Mouse (Mus musculus) forebrain, embryonic 12.5 days (tissue): Measurements from ENCODE around the gene BC048679. TPM values are rescaled to one million over a fixed set of nuclear protein-coding genes. Genes with fewer than 3 reads are reported as not detected.

ENCODE experiments used
- ATAC-seq: fragments of 200-750 bp; cut with Nextera tagmentation; 2 replicates; pipeline ENCODE4 v1.8.0; 2017; ENCODE audit warnings: moderate TSS enrichment; ENCODE audit not compliant: low FRiP score
- H3K27ac ChIP-seq: fragments of 300-500 bp; sonication (generic); 2 replicates; pipeline ENCODE4 v1.5.1; 2016; ENCODE audit warnings: mild to moderate bottlenecking
- H3K27me3 ChIP-seq: fragments of 300-500 bp; sonication (generic); 2 replicates; pipeline ENCODE4 v1.6.1; 2016; ENCODE audit warnings: mild to moderate bottlenecking
- H3K36me3 ChIP-seq: fragments of 300-500 bp; sonication (generic); replicated peaks from 2 replicates; pipeline ENCODE4 v1.6.1; 2016; ENCODE audit warnings: mild to moderate bottlenecking
- H3K4me1 ChIP-seq: fragments of 300-500 bp; sonication (generic); 2 replicates; pipeline ENCODE4 v1.6.1; 2016
- H3K4me2 ChIP-seq: fragments of 300-500 bp; sonication (generic); 2 replicates; pipeline ENCODE4 v1.6.1; 2016; ENCODE audit warnings: mild to moderate bottlenecking, moderate library complexity
- H3K4me3 ChIP-seq: fragments of 300-500 bp; sonication (generic); replicated peaks from 2 replicates; pipeline ENCODE4 v1.5.1; 2016; ENCODE audit warnings: mild to moderate bottlenecking
- H3K9ac ChIP-seq: fragments of 300-500 bp; sonication (generic); 2 replicates; pipeline ENCODE4 v1.6.1; 2016; ENCODE audit warnings: mild to moderate bottlenecking
- H3K9me3 ChIP-seq: fragments of 300-500 bp; sonication (generic); 2 replicates; pipeline ENCODE4 v1.6.1; 2016
- WGBS: fragments of 180-500 bp; shearing (Covaris S2); methylation state at CpG from one replicate; pipeline ENCODE4 v1.1.7; 2016; 5-methylcytosine and 5-hydroxymethylcytosine counted together
- microRNA counts: library from miRNA; unstranded; fragments of <30 nt; microRNA quantifications from one replicate; lab custom pipeline; 2017
- polyA plus RNA-seq: library from polyadenylated mRNA; unstranded; fragments of >200 nt; fragmentation: Nextera tagmentation; extraction: Ambion mirVana; gene quantifications from 2 replicates; pipeline ENCODE4 v1.2.1, GENCODE M21; 2016

The BC048679 gene
- polyA plus RNA-seq, 1 experiment from 2014 or later, result not detected

DNA sequence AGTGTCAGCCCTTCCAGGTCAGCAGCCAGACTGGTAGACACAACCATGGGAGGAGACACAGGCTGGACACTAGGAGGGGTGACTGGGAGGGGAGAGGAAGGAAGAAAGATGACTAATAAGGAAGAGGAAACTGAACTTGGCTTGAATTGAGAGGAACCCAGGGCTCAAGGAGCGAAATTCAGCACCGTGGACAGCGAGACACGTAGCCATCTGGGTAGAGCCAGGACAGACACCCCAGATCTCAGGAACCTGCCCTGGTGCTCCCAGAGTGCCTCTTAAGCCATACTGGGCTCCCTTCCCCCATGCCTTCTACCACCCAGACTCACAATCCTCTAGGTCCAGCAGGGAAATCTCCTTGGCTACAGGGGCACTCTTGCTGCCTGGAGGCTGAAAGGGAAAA, 34.0 kb downstream of the BC048679 start:
- Histone ChIP-seq H3K27ac (no peak overlapping the region), H3K9me3 (no peaks in the 10 kb centered on the region), H3K4me2 (no peak overlapping the region), H3K36me3 (peaks cover 12% of the 10 kb centered on the region; the same call in 1 of the 2 replicates), H3K9ac (no peak overlapping the region), H3K4me1 (no peaks in the 10 kb centered on the region), H3K27me3 (peaks cover 20% of the 10 kb centered on the region; the same call in 1 of the 2 replicates), H3K4me3 (no peak overlapping the region)
- ATAC-seq, result no peak
- 6% methylated on average over 4 of the region's 4 CpGs for WGBS

- Histone ChIP-seq H3K4me1 (no peaks in the 10 kb centered on the region), H3K4me2 (no peak overlapping the region), H3K36me3 (peaks cover 12% of the 10 kb centered on the region; the same call in 1 of the 2 replicates), H3K27ac (no peak overlapping the region), H3K27me3 (peaks cover 33% of the 10 kb centered on the region), H3K9me3 (no peaks in the 10 kb centered on the region), H3K9ac (no peak overlapping the region), H3K4me3 (no peak overlapping the region)
- ATAC-seq, result no peak
- 81% methylated on average over 3 of the region's 3 CpGs for WGBS
Observed at GRCm38 (mm10) chr7:81462815-81463214, 35.3 kb downstream of the BC048679 start.

DNA sequence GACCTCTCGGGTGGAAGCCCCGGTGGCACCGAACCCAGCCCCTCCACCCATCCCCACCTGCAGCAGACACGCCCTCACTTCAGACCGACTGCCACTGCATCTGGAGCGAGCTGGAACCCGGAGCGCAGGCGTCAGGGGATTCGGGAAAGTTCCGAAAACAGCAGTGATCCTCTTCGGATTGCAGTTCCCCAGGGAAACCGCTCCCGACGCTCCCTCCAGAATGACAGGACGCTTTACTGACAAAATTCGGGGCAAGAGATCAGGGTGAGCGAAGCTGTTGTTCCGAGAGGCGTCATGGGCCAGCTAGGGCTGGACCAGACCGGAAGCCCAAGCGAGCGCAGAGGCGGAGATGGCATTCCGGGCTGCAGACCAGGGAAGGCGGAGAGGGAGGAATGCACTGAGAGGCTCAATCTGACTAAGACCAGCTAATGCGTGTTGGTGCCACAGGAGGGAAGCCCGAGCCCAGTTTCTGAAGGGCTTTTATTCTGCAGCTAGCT, 42.9 kb downstream of the BC048679 start, which contains the start of gene Cpeb1:
Gene Cpeb1, minus strand, starts transcription at position 311 of the 497 bp plus-strand sequence.
- H3K36me3 ChIP-seq, result no peaks in the 10 kb centered on the region
- H3K27ac ChIP-seq, result no peak within 1 kb of the TSS
- peaks cover 81% of the 10 kb centered on the region for H3K27me3 ChIP-seq
- peak within 1 kb of the TSS; percentile 55 for H3K4me3 ChIP-seq
- WGBS, result under 1% methylated on average over 28 of the region's 28 CpGs
- peaks cover 28% of the 10 kb centered on the region for H3K4me1 ChIP-seq
- peak within 1 kb of the TSS; percentile 49 for H3K9ac ChIP-seq
- H3K4me2 ChIP-seq, result peak within 1 kb of the TSS; percentile 86
- no peaks in the 10 kb centered on the region for H3K9me3 ChIP-seq
- no peak for ATAC-seq

- 1% methylated on average over 59 of the region's 87 CpGs for WGBS
- Histone ChIP-seq H3K4me1 (peaks cover 28% of the 10 kb centered on the region), H3K27ac (no peak overlapping the region), H3K36me3 (no peaks in the 10 kb centered on the region), H3K9ac (peak overlapping the region; percentile 49), H3K4me2 (peak overlapping the region; percentile 86), H3K4me3 (peak overlapping the region; percentile 55), H3K9me3 (no peaks in the 10 kb centered on the region), H3K27me3 (peaks cover 77% of the 10 kb centered on the region)
- ATAC-seq, result peak; percentile 79
Observed at GRCm38 (mm10) chr7:81454331-81455039, 43.6 kb downstream of the BC048679 start.

GRCm38 (mm10) chr7:81453443-81454274, 44.4 kb downstream of the BC048679 start:
- peak; percentile 55 for ATAC-seq
- WGBS, result 5% methylated on average over 70 of the region's 84 CpGs
- H3K36me3 ChIP-seq, result no peaks in the 10 kb centered on the region
- peak overlapping the region; percentile 49; the same call in 1 of the 2 replicates for H3K9ac ChIP-seq
- peaks cover 28% of the 10 kb centered on the region for H3K4me1 ChIP-seq
- no peaks in the 10 kb centered on the region for H3K9me3 ChIP-seq
- peaks cover 69% of the 10 kb centered on the region for H3K27me3 ChIP-seq
- no peak overlapping the region for H3K27ac ChIP-seq
- peak overlapping the region; percentile 86 for H3K4me2 ChIP-seq
- H3K4me3 ChIP-seq, result peak overlapping the region; percentile 55

DNA sequence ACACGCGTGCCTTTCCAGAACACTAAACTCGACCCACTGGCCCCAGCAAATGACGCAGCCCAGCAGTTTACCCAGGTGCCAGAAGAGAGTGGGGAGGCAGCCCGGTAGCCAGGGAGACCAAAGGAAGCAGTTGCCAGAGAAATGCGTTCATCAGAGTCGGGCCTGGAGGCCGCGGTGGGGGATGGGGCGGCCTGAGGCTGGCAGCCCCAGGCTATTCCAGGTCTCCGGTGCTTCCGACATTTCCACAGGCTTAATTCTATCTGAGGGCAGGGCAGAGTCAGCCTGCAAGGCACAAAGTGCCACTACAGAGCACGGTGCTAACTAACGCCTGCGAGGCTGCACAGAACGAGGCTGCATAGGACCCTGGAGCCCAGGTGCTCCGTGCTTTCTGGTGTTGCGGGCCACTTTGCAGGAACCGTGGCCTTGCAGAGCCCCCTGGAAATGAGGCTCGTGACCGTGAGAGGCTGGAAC, 45.1 kb downstream of the BC048679 start:
- Histone ChIP-seq H3K4me1 (peaks cover 28% of the 10 kb centered on the region), H3K9ac (0 out of 2 replicates have a peak overlapping the region, but pooled peaks have one; percentile 49), H3K9me3 (no peaks in the 10 kb centered on the region), H3K4me3 (peak overlapping the region; percentile 55), H3K27me3 (peaks cover 62% of the 10 kb centered on the region), H3K36me3 (no peaks in the 10 kb centered on the region), H3K4me2 (peak overlapping the region; percentile 86), H3K27ac (no peak overlapping the region)
- 4% methylated on average over 21 of the region's 21 CpGs for WGBS
- ATAC-seq, result peak; percentile 51

MicroRNAs encoded within 50 kb of the gene (microRNA counts, 519-probe panel; counts per million panel counts)
- microRNA mmu-miR-1839-3p (lab: Ali Mortazavi, UCI), result not detected
- 4,099 counts per million, percentile 49 among the panel's probes with 10 or more counts for microRNA mmu-miR-1839-5p (lab: Ali Mortazavi, UCI)

Other genes with a start within 250 kb of the BC048679 start
- gene Rps17, start 153.0 kb downstream of the BC048679 start, polyA plus RNA-seq, result 919 and 971 TPM in 2 replicates
- gene Cpeb1, start 42.8 kb downstream of the BC048679 start, polyA plus RNA-seq, result 1.5 and 1.8 TPM in 2 replicates
- 52.0 and 60.1 TPM in 2 replicates for gene Ap3b2, start 4.4 kb downstream of the BC048679 start, polyA plus RNA-seq
- 0.27 and 0.31 TPM in 2 replicates for gene Fsd2, start 68.7 kb upstream of the BC048679 start, polyA plus RNA-seq
- 5.9 and 6.0 TPM in 2 replicates for gene Whamm, start 73.0 kb upstream of the BC048679 start, polyA plus RNA-seq
- gene Homer2, start 209.2 kb upstream of the BC048679 start, polyA plus RNA-seq, result 33.3 and 34.1 TPM in 2 replicates